Mouse (Mus musculus) heart, postnatal 0 days (tissue): ENCODE data around the gene Olfr1359.

Experiments
- CTCF ChIP-seq: IDR thresholded peaks from 2 replicates; pipeline ENCODE4 v1.5.1; 2016; ENCODE audit warnings: antibody characterized with exemption, control low read depth, low read depth
- EP300 ChIP-seq: IDR thresholded peaks from 2 replicates; pipeline ENCODE4 v1.6.1; 2016; ENCODE audit warnings: antibody characterized with exemption, low read depth

DNA sequence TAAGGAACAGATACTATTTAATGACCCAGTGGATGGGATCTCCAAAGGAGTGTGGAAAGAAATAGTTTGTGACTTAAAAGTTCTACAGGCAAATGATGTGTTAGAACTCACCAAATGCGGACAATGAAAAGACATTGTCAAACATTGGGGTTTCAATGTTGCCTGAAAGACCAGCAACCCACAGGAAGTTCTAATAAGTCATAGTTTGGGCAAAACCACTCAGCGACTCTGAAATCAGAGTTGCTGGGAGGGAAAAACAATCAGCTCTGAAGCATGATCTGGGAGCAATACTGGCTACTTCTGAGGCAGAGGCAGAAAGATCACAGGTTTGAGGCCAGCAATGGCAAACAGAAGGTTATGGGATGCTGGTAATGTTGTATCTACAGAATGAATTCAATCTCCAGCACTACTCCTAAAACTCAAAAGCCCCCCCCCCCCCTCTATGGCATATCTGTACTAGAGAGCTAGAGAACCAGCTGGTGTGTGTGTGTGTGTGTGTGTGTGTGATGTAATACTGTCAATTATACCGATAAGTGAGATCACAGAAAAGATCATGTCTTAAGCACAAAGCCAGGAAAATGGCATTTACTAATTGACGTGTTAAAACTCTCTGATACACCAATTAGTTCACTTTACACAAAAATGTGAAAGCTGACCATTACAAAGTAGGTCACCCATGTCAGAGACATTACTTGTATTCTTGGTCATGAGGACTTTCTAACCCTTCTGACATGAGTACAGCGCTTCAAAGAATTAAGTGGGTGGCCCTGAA lies 51.7 kb downstream of the Olfr1359 start:
- no peak for TF ChIP-seq CTCF
- TF ChIP-seq EP300: no peak
